Mouse (Mus musculus) lung, postnatal 10 days (tissue): Measurements from ENCODE around the gene Prom1.
A peak's percentile ranks its signal among the peaks of the same experiment; 100 is the strongest.

Experiments used
- DNase-seq: peaks from one replicate; pipeline ENCODE4 v3.0.0; 2021

Gene Prom1

GRCm38 (mm10) chr5:44080276-44081054 is 21.4 kb downstream of the Prom1 start:
- DNase-seq = no peak

GRCm38 (mm10) chr5:44075432-44075831 is 26.4 kb downstream of the Prom1 start:
- no peak for DNase-seq

- DNase-seq = no peak
These were observed 28.2 kb downstream of the Prom1 start for GRCm38 (mm10) chr5:44073634-44074033.

- DNase-seq = no peak
These were observed 31.2 kb downstream of the Prom1 start for GRCm38 (mm10) chr5:44070529-44071133.

GRCm38 (mm10) chr5:44058258-44058657 is 43.6 kb downstream of the Prom1 start:
- DNase-seq = no peak

- no peak for DNase-seq
These were observed 51.6 kb downstream of the Prom1 start for GRCm38 (mm10) chr5:44050213-44050612.

GRCm38 (mm10) chr5:44049395-44049976 is 52.3 kb downstream of the Prom1 start:
- no peak for DNase-seq

GRCm38 (mm10) chr5:44048568-44049363 is 53.1 kb downstream of the Prom1 start:
- DNase-seq = peak; percentile 34

GRCm38 (mm10) chr5:44041725-44042124 is 60.1 kb downstream of the Prom1 start:
- no peak for DNase-seq

GRCm38 (mm10) chr5:44041056-44041455 is 60.8 kb downstream of the Prom1 start:
- DNase-seq = no peak

- DNase-seq = no peak
These were observed 103.4 kb downstream of the Prom1 start for GRCm38 (mm10) chr5:43998295-43998989.

- no peak for DNase-seq
These were observed 104.2 kb downstream of the Prom1 start for GRCm38 (mm10) chr5:43997626-43998025.

GRCm38 (mm10) chr5:43996162-43996561 is 105.7 kb downstream of the Prom1 start:
- no peak for DNase-seq

- DNase-seq = no peak
These were observed 106.9 kb downstream of the Prom1 start for GRCm38 (mm10) chr5:43994981-43995380.

GRCm38 (mm10) chr5:43990316-43990715 is 111.5 kb downstream of the Prom1 start:
- peak; percentile 78 for DNase-seq

GRCm38 (mm10) chr5:43989017-43989416 is 112.8 kb downstream of the Prom1 start:
- peak; percentile 10 for DNase-seq

- DNase-seq = no peak
These were observed 115.6 kb downstream of the Prom1 start for GRCm38 (mm10) chr5:43986212-43986611.

GRCm38 (mm10) chr5:43982896-43983295 is 118.9 kb downstream of the Prom1 start:
- no peak for DNase-seq

- DNase-seq = peak; percentile 70
These were observed 120.2 kb downstream of the Prom1 start, which contains the start of gene Fgfbp1 for GRCm38 (mm10) chr5:43981620-43982019. Fgfbp1 (minus strand) TSS chr5:43981779.

GRCm38 (mm10) chr5:43980397-43980796 is 121.4 kb downstream of the Prom1 start:
- no peak for DNase-seq

GRCm38 (mm10) chr5:43976821-43977561 is 124.8 kb downstream of the Prom1 start:
- no peak for DNase-seq

GRCm38 (mm10) chr5:43974166-43974565 is 127.7 kb downstream of the Prom1 start:
- no peak for DNase-seq
